Mouse (Mus musculus): Measurements from ENCODE around the gene Smim6. TPM values are rescaled to one million over a fixed set of nuclear protein-coding genes. Genes with fewer than 3 reads are reported as not detected.

Gene Smim6
- polyA plus RNA-seq, 1 experiment from 2014 or later, result 32.9 TPM

DNA sequence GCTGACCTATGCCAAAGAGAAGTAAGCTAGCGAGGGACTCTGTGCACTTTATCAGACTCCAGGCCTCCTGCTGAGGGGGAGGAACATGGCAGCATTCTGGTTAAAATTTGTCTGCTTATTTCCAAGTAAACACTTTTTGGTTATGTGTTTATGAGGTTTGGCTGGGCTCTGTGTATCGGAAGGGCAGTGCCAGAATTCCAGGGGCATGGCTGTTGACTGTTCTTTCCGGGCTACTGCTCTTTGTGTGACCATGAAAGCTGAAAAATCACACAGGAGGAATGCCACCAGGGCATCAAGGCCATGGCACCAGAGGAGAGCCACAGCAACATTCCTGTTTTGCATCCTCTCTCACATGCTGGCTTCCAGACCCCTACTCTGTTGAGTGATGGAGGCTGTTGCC lies 5.7 kb upstream of the Smim6 start:
- WGBS, result 83% methylated on average over 3 of the region's 3 CpGs
- no peak overlapping the region for H3K4me2 ChIP-seq (replicated peaks; ENCODE audit: low read depth)
- H3K9ac ChIP-seq (ENCODE audit: low read depth, low read length), result no peak overlapping the region
- peaks cover 11% of the 10 kb centered on the region for H3K4me1 ChIP-seq (replicated peaks; ENCODE audit: control insufficient read depth, insufficient read depth, low read length)
- no peak for ATAC-seq
- no peak overlapping the region for H3K4me3 ChIP-seq (ENCODE audit: low read depth, low read length)
- peaks cover 6% of the 10 kb centered on the region; the same call in 1 of the 2 replicates for H3K36me3 ChIP-seq (ENCODE audit: control insufficient read depth, insufficient read depth)
- no peaks in the 10 kb centered on the region for H3K9me3 ChIP-seq (ENCODE audit: control insufficient read depth)
- TF ChIP-seq CTCF (IDR thresholded peaks at IDR 0.05; ENCODE audit: low read depth), result no peak
- H3K27me3 ChIP-seq (replicated peaks; ENCODE audit: control insufficient read depth, insufficient read depth, low read length), result no peaks in the 10 kb centered on the region
- H3K27ac ChIP-seq (ENCODE audit: low read depth, low read length), result no peak overlapping the region

DNA sequence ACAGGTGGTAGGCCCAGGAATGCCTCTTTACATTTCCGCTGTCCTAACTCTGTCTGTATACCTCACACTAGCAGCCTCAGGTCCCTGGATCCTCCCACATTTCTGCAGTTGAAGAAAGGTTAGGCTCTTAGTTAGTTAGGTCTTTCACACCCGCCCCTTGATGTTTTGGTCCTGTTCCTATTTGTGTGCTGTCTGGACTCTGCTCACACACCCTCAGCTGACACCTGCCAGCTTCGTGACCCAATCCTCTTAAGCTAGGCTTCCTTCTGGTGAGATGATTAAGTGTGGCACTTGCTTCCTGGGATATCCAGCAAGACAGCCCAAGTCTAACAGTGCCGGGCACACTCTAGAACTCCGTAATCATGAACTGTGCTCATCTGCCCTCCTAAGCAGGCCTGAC lies 5.3 kb upstream of the Smim6 start:
- Histone ChIP-seq H3K4me2 (replicated peaks; ENCODE audit: low read depth) (no peak overlapping the region), H3K36me3 (ENCODE audit: control insufficient read depth, insufficient read depth) (peaks cover 6% of the 10 kb centered on the region; the same call in 1 of the 2 replicates), H3K4me3 (ENCODE audit: low read depth, low read length) (no peak overlapping the region), H3K27me3 (replicated peaks; ENCODE audit: control insufficient read depth, insufficient read depth, low read length) (no peaks in the 10 kb centered on the region), H3K4me1 (replicated peaks; ENCODE audit: control insufficient read depth, insufficient read depth, low read length) (peaks cover 11% of the 10 kb centered on the region), H3K27ac (ENCODE audit: low read depth, low read length) (no peak overlapping the region), H3K9me3 (ENCODE audit: control insufficient read depth) (no peaks in the 10 kb centered on the region), H3K9ac (ENCODE audit: low read depth, low read length) (no peak overlapping the region)
- TF ChIP-seq CTCF (IDR thresholded peaks at IDR 0.05; ENCODE audit: low read depth), result no peak
- WGBS, result 88% methylated on average over 5 of the region's 5 CpGs
- no peak for ATAC-seq

DNA sequence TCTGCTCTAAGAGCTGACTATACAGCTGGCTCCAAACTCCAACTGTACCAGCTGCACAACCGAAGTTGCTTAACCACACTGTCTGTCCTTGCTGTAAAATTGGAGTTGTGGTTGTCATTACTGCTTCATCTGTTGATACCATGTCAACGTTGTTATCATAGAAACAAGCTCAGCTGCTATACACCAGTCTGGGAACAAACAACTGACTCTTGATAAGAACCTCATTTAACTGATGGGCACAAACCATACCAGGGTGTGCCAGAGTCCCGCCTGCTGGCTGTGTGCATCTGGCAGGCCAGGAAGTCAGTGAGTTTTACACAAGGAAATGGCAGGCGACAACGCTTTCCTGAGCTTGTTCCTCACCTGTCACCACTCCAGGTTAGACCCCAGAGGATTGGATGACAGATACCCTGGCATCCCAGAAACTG lies 669 bp upstream of the Smim6 start:
- peak; percentile 92 for ATAC-seq
- TF ChIP-seq CTCF (IDR thresholded peaks at IDR 0.05; ENCODE audit: low read depth), result peak; percentile 26; the same call in 1 of the 2 replicates
- Histone ChIP-seq H3K9me3 (ENCODE audit: control insufficient read depth) (no peaks in the 10 kb centered on the region), H3K4me2 (replicated peaks; ENCODE audit: low read depth) (peak overlapping the region; percentile 51), H3K9ac (ENCODE audit: low read depth, low read length) (0 out of 2 replicates have a peak overlapping the region, but pooled peaks have one; percentile 23), H3K27me3 (replicated peaks; ENCODE audit: control insufficient read depth, insufficient read depth, low read length) (no peaks in the 10 kb centered on the region), H3K27ac (ENCODE audit: low read depth, low read length) (peak overlapping the region; percentile 97), H3K4me3 (ENCODE audit: low read depth, low read length) (no peak overlapping the region), H3K4me1 (replicated peaks; ENCODE audit: control insufficient read depth, insufficient read depth, low read length) (no peaks in the 10 kb centered on the region), H3K36me3 (ENCODE audit: control insufficient read depth, insufficient read depth) (peaks cover 32% of the 10 kb centered on the region)
- WGBS, result 35% methylated on average over 5 of the region's 5 CpGs

DNA sequence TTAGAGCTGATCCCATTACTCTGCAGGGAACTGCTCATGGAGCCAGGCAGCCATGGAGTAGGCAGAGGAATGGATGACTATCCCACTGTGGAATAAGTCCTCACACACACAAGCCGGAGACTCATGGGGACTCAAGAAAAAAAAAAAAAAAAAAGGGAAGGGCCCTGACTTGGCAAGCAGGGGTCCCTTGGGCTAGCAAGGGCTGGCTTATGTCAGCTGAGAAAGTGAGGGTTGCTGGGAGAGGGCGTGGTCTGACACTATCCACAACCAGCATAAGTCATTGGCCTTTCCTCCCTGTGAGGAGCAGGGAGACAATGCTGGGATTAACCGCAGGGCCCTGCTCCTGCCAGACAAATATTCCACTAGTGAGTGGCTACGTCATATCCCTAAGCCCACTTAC lies 4.8 kb downstream of the Smim6 start:
- Histone ChIP-seq H3K4me1 (replicated peaks; ENCODE audit: control insufficient read depth, insufficient read depth, low read length) (no peaks in the 10 kb centered on the region), H3K27me3 (replicated peaks; ENCODE audit: control insufficient read depth, insufficient read depth, low read length) (no peaks in the 10 kb centered on the region), H3K4me2 (replicated peaks; ENCODE audit: low read depth) (no peak overlapping the region), H3K27ac (ENCODE audit: low read depth, low read length) (no peak overlapping the region; the same call in 1 of the 2 replicates), H3K36me3 (ENCODE audit: control insufficient read depth, insufficient read depth) (peaks cover 33% of the 10 kb centered on the region), H3K9ac (ENCODE audit: low read depth, low read length) (no peak overlapping the region), H3K9me3 (ENCODE audit: control insufficient read depth) (no peaks in the 10 kb centered on the region), H3K4me3 (ENCODE audit: low read depth, low read length) (no peak overlapping the region)
- no peak for ATAC-seq
- TF ChIP-seq CTCF (IDR thresholded peaks at IDR 0.05; ENCODE audit: low read depth), result no peak
- 88% methylated on average over 4 of the region's 4 CpGs for WGBS

DNA sequence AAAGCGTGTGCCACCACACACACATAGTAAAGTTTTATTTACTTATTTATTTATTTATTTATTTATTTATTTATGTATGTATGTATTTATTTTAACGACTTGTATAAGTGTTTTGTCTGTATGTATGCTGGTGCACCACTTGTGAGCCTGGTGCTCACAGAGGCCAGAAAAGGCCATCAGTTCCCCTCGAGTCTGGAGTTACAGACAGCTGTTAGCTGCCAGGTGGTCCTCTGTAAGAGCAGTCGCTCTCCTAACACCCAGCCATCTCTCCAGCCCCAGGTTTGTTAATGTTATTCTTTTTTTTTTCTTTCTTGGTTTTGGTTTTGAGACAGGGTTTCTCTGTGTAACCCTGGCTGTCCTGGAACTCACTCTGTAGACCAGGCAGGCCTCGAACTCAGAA lies 6.8 kb downstream of the Smim6 start:
- no peak overlapping the region for H3K4me2 ChIP-seq (replicated peaks; ENCODE audit: low read depth)
- WGBS, result 86% methylated on average over 5 of the region's 5 CpGs
- H3K36me3 ChIP-seq (ENCODE audit: control insufficient read depth, insufficient read depth), result peaks cover 35% of the 10 kb centered on the region
- H3K27me3 ChIP-seq (replicated peaks; ENCODE audit: control insufficient read depth, insufficient read depth, low read length), result no peaks in the 10 kb centered on the region
- no peaks in the 10 kb centered on the region for H3K4me1 ChIP-seq (replicated peaks; ENCODE audit: control insufficient read depth, insufficient read depth, low read length)
- no peak overlapping the region for H3K27ac ChIP-seq (ENCODE audit: low read depth, low read length)
- no peak overlapping the region for H3K4me3 ChIP-seq (ENCODE audit: low read depth, low read length)
- TF ChIP-seq CTCF (IDR thresholded peaks at IDR 0.05; ENCODE audit: low read depth), result no peak
- H3K9ac ChIP-seq (ENCODE audit: low read depth, low read length), result no peak overlapping the region
- no peaks in the 10 kb centered on the region for H3K9me3 ChIP-seq (ENCODE audit: control insufficient read depth)
- no peak for ATAC-seq

DNA sequence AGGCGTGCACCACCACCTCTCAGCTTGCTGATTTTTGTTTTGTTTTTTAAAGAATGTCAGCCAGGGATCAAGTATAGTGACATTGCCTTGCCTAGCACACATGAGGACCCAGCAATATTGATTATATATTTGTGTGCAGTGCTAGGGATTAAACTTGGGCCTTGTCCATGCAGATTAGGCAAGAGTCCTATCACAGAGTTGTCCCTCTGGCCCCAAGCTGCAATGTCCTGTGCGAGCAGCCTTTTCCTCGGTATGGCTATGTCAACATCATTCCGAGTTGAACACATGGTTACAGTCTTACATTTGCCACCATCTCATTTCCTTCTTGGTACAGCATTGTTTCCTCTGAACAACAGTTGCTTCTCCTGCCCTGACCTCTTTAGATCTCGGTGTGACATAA lies 7.3 kb downstream of the Smim6 start:
- 83% methylated on average over 5 of the region's 5 CpGs for WGBS
- no peak for TF ChIP-seq CTCF (IDR thresholded peaks at IDR 0.05; ENCODE audit: low read depth)
- no peak for ATAC-seq

More for the DNA sequence above, 7.3 kb downstream of the Smim6 start:
- H3K36me3 ChIP-seq (ENCODE audit: control insufficient read depth, insufficient read depth), result peaks cover 35% of the 10 kb centered on the region
- no peak overlapping the region for H3K4me2 ChIP-seq (replicated peaks; ENCODE audit: low read depth)
- no peak overlapping the region for H3K27ac ChIP-seq (ENCODE audit: low read depth, low read length)
- no peaks in the 10 kb centered on the region for H3K4me1 ChIP-seq (replicated peaks; ENCODE audit: control insufficient read depth, insufficient read depth, low read length)
- no peaks in the 10 kb centered on the region for H3K27me3 ChIP-seq (replicated peaks; ENCODE audit: control insufficient read depth, insufficient read depth, low read length)
- no peak overlapping the region for H3K4me3 ChIP-seq (ENCODE audit: low read depth, low read length)
- no peaks in the 10 kb centered on the region for H3K9me3 ChIP-seq (ENCODE audit: control insufficient read depth)
- no peak overlapping the region for H3K9ac ChIP-seq (ENCODE audit: low read depth, low read length)

Data from intestine, postnatal 0 days (tissue).